Mouse (Mus musculus): ENCODE results near the gene Nlrp9c.
"Not testable (repeated sequence)": the region's sequence is repeated elsewhere in the genome, so short reads cannot be mapped to it uniquely, and the experiment has no call there.

GRCm38 (mm10) chr7:26315809-26316208 lies 87.7 kb downstream of the Nlrp9c start:
- TF ChIP-seq CTCF (IDR thresholded peaks at IDR 0.05; ENCODE audit: low read depth, low read length); EP300 (IDR thresholded peaks at IDR 0.05; ENCODE audit: insufficient read depth, low read depth, low read length); POLR2A (IDR thresholded peaks at IDR 0.05; ENCODE audit: insufficient read depth, low read length): not testable (repeated sequence)
